Mouse (Mus musculus) kidney, postnatal 10 days (tissue): ENCODE results near the gene Mettl1.
"Not testable (repeated sequence)": the region's sequence is repeated elsewhere in the genome, so short reads cannot be mapped to it uniquely, and the experiment has no call there.

Experiments
- DNase-seq: peaks from one replicate; pipeline ENCODE4 v3.0.0; 2021; ENCODE audit warnings: mixed read lengths

The Mettl1 gene

DNA sequence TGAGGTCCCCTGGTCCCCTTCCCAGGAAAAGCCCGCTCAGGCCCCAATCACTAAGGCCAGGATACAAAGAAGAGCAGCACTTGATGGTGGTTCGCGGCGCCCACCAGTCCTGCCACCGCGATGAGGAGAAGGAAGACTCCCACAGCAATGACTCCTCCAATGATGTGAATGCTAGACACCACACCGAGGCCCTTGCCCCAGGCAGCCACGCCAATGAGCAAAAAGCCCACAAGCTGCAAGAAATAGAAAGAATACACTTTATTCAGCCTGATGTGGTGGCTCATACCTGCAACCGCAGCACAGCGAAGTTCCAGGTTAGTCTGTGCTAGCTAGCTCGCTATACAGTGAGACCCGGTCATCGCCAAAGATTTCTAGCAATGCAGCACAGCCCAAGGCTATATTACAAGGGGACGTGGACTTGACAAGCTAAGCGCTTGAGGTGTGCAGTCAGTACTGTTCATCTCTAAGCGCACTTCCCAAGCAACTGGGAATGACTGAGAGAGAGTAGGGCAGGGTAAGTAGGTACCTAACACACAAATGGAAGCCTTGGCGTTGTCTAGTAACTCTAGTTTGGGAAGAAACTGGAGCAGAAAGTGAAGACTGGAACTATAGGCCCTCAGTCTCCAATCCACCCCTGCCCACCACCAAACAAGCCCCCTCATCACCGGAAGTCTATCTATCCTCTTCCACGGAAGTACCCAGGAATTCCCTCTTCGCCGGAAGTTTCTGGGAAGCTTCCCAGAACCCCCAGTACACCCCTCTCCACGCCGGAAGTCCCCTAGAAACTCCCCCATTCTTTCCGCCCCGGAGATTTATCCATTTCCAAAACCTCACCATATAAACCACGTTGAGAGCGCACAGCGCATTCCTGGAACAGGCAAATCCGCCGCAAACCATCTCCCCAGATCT, 28.3 kb downstream of the Mettl1 start:
- no peak for DNase-seq

DNA sequence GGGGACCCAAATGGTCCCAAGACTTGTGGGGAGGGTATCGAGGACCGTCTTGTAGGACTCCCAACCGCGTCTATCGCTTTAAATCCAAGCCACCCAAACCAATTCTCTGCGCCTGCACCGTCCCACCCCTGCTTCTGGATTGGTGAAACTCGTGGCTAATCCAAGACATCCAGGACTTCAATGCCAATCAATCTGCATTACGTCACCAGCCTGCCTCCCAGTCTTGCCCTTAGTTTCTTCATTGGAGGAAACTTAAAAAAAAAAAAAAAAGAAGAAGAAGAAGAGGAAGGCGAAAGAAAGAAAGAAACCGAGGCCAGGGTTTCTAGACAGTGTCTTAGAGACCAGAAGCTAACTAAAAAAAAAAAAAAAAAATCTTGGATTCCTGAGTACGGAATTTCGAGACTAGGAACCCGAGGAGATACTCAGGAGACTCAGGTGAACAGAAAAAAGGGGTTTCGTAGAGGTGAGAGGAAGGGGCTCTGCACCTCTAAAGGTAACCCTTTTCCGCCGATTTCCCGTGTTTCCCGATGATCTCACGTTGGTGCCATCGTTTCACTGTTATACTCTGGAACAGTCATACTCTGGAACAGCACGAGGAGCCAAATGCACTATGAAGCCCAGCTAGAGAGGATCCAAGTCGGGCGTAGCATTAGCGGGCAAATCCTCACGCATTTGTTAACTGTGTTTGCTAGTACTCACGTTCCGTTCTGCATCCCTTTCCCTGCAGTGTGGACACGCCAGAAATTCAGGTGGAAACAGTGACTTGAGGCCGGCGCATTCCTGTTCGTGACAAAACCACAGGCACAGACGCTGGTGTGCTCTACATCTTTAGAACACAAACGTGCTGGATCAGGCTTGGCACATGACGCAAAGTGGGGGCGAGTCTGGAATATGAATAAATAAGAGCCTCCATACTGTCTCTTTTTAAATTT, 29.2 kb downstream of the Mettl1 start, which contains the start of gene Tspan31:
TSS of gene Tspan31 (minus strand) at position 75 of the 932 bp plus-strand sequence.
- peak; percentile 94 for DNase-seq

DNA sequence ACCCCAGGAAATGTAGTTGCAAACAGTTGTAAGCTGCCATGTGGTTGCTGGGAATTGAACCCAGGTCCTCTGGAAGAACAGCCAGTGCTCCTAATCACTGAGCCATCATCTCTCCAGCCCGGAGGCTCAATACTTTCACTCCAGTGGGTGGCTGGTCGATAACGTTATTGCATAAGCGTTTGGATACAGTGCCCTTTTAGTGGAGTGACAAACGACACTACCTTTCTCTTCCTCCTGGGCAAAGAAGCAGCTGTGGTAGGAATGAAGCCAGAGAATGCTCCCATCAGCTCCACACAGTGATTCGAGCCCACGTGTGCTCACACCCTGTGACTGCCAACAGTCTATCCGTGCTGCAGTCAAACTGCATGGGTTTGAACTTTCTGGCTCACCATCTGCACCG, 30.0 kb downstream of the Mettl1 start:
- no peak for DNase-seq

DNA sequence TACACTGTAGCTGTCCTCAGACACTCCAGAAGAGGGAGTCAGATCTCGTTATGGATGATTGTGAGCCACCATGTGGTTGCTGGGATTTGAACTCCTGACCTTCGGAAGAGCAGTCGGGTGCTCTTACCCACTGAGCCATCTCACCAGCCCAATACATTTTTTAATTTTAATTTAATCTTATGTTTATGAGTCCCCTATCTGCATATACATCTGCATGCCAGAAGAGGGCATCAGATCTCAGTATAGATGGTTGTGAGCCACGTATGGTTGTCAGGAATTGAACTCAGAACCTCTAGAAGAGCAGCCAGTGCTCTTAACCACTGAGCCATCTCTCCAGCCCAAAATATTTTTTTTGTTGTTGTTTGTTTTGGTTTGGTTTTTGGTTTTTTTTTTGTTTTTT, 31.1 kb downstream of the Mettl1 start:
- not testable (repeated sequence) for DNase-seq

DNA sequence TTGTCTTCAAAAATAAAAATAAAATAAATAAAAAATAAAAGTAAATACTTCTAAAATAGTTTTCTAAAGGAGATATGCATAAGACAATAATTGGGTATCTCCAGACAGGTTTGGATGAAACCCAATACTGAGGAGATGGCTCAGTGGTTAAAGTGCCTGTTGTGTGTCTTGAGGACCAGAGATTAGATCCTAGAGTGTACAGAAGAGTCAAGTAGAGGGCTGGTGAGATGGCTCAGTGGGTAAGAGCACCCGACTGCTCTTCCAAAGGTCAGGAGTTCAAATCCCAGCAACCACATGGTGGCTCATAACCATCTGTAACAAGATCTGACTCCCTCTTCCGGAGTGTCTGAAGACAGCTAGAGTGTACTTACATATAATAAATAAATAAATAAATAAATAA, 31.8 kb downstream of the Mettl1 start:
- DNase-seq, result not testable (repeated sequence)

DNA sequence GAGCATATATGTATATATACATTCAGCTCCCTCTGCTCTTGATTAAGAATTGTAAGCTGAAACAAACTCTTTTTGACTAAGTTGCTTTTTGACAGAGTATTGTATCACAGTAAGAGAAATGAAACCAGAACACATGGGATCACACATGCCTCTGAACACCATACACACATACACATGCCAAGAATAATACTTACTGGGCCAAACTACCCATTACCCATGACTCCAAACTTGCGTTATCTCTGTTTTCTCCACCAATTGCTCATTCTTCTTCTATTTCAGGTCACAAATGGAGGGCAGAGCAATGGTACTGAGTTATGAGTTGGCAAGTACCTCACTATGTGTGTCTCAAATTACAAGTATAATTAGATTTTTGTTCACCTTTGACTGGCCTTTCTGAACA, 32.8 kb downstream of the Mettl1 start:
- no peak for DNase-seq

DNA sequence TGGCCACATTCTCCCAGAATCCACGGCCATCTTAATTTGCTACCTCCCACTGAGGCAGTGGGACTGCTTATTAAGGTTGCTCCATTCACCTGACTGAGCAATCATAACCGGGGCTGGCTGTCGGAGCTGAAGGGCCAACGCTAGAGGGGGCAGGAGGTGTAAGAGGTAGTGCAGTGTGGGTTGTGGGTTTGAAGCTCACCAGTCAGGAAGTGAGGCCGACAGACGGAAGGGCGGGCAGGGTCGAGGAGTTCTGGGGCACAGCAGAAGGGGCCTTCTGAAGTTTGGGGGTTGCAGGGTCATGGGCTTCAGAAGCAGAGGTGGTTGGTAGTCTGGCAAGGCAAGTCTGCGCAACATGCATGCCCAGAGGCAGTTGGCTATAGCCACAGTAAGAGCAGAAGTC, 33.9 kb downstream of the Mettl1 start, which contains the start of gene Agap2:
TSS of gene Agap2 (plus strand) at position 205 of the 400 bp plus-strand sequence.
- no peak for DNase-seq

DNA sequence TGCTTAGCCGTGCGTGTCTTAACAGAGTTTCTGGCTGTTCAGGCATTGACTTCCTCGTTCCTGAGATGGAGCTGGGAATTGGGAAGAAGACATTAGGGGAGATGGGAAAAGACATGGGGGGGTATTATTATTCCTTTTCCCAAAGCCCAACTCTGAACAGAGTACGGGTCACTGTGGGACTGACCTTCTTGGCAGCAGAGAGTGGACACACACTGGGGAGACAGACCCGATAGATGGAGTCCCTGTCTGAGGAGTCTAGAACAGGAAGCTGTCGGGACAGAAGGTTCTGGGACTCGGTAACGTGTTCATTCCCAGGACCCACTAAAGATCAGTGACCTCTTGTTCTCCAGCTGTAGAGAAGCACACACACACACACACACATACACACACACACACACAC, 34.4 kb downstream of the Mettl1 start:
- no peak for DNase-seq

DNA sequence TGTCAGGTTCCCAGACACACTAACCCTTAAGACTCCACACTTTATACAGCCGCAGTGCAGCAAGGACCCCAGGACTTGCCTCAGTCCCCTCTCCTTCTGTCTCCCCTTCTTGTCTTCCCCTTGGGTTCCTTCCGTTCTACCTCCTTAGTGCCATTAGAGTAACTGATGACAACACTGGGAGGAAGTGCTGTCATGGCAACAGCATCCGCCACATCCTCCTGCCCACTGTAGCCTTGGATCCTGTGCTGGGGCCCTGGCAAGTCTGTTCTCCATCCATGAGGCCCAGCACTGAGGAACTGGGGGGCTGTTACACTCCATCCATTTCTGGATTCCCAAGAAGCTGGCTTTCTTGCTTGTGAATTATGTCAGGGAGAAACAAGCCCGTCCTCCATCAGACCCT, 34.9 kb downstream of the Mettl1 start:
- no peak for DNase-seq

DNA sequence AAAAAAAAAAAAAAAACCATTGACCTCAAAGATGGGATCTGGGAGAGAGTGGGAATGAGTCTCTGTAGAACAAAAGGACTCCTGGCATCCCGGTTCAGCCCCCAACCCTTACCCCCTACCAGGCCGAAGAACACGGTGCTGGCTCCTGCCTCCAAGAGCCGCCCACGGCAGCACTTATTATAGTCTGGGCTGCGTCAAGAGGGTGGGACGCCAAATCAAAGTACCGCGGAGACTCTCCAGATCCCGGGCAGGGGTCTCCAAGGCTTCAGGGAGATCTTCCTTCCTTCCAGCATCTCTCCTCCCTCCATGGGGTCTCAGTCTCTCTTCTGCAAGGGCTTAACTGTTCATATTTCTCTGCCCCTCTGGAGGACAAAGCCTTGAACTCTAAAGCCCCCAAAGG, 36.3 kb downstream of the Mettl1 start:
- no peak for DNase-seq

DNA sequence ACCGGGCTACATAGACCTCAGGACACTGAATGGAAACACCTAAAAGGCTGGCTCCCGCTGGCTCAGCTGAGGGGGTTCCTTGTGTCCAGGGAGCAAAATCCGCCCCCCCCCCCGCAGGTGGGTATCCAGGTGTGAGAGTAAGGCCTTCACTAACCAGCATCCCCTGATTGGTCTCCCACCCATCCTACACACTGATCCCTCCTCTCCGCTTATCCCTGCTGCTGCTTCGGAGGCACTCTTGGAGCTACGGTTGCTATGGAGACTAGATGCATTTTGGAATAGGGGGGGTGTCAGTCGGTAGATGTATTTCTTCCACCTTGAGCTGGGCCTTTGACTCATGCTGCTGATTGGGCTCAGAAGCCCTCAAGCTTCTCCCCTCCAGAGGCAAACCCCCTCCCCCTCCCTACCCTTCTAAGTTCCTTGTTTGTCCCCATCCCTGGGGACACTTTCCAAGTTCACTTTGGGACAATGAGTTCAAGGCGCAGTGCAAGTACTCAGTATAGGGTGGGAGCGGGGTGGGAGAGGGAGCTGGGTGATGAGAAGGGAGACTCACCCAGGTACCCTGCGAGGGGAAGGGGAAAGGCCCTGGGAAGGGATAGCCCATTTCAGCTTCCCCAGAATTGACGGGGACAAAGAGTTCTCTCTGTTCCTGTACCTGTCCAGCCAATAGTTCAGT, 36.9 kb downstream of the Mettl1 start:
- no peak for DNase-seq

DNA sequence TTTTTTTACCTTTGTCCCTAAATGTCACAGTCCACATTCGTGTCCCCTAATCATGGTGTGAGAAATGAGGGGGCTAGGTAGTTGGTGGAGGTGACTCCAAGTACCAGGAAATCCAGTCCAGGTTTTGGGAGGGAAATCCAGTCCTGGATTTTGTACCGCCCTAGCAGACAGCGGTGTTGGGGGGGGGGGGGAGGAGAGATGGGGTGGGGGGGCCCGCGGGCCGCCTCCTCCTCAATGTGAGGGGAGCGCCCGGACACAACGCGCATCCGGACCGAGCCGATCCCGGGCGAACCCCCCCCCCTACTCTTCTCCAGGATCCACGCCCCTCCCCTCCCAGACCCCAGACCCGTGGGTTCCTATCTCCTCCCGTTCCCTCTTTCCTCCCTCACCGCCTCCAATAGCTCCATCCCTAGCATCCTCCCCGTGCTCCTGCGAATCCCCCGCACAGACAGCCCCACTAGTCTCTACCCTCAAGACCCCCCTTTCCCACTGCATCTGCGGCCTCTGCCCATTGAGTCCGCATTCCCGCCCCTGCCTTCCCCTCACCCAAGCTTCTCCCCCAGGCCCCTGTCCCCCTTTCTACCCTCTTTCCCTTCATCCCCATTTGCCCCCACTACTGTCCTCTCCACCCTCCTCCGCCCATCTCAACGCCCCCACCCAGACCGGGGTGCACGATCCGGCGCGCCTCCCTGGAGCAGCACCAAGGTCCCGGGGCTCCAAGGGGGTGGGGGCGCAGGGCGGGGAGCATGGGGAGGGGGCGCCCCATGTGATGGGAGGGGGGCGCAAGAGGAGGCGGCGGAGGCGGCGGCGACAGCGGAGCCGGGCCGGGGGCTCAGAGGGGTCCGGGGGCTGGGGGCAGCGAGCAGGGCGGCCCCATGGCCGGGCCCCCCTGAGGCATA, 37.7 kb downstream of the Mettl1 start:
- peak; percentile 73 for DNase-seq

DNA sequence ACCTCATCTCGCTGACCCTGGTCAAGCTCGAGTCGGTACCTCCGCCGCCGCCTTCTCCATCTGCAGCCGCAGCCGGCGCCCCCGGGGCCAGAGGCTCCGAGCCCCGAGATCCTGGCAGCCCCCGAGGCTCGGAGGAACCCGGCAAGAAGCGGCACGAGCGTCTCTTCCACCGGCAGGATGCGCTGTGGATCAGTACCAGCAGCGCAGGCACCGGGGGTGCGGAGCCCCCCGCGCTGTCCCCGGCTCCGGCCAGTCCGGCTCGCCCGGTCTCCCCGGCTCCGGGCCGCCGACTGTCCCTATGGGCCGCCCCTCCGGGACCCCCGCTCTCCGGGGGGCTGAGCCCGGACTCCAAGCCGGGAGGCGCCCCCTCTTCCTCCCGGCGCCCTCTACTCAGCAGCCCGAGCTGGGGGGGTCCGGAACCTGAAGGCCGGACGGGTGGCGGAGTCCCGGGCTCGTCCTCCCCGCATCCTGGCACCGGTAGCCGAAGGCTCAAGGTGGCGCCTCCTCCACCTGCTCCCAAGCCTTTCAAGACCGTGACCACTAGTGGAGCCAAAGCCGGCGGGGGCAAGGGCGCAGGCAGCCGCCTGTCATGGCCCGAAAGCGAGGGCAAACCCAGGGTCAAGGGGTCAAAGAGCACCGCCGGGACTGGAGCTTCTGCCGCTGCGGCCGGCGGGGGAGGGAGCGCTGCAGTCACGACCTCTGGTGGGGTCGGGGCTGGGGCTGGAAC, 38.6 kb downstream of the Mettl1 start:
- DNase-seq, result peak; percentile 67

DNA sequence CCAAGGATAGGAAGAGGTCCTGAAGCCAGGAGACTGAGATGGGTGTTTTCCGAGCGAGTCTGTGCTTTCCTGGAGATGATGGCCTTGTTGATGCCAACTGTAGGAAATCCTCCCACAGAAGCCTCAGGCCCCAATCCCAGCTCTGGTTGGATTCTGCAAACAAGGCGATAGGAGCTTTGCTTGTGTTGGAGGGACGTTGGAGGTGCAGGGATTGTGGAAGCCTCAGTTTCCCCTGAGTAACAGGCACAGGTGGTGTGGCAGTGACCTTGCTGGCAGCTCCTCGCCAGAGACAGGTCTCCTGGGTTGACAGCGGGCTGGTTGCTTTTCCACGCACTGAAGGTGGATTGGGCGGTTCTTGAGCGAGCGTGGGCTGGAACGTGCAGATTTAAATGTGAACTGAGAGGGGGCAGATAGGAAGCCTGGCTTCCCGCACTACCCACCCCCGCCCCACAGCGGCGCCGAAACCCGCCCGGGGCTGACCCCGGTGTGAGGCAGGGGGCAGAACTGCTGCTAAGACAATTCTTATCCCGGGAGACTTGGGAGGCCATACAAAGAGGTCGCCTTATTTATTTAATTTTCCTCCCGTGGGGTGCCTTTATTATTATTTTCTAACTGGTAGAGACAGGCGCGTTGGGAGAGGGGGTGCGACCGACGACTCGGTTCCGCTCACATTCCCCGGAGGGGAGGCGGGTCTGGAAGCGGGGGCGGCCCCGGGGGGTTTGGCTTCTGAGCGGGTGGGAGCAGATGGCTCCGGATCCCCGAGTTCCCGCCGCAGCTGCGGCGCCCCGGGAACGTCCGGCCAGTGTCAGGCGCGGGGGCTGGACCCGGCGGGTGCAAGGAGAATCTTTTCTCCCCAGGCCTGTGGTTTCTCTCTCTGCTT, 39.9 kb downstream of the Mettl1 start:
- DNase-seq, result peak; percentile 68

DNA sequence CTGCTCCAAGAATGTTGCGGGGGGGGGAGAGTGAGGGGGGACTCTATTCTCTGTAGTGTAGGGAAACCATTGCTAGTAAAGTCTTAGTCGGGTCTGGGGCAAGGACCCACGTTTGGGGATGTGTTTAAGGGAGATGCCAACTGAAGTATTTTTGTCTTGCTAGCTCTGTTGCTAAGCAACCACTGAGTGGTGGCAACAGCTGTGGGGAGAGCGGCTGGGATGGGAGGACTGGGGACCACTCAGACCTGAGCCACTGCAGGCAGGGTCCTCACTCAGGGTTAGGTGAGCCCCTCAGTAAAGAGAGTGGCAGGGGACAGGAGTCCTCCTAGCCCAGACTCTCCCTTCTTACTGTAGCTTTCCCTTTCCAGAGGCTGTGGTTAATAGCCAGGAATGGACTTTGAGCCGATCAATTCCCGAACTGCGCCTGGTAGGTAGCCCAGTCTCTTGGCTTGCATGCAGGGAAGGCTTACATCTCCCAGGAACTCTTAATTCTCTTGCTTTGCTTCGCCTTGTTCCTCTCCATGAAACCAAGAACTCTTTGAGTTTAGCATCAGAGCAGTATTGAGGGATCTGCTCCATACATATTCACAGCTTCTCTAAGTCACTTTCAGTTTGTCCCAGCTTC, 40.9 kb downstream of the Mettl1 start:
- no peak for DNase-seq

DNA sequence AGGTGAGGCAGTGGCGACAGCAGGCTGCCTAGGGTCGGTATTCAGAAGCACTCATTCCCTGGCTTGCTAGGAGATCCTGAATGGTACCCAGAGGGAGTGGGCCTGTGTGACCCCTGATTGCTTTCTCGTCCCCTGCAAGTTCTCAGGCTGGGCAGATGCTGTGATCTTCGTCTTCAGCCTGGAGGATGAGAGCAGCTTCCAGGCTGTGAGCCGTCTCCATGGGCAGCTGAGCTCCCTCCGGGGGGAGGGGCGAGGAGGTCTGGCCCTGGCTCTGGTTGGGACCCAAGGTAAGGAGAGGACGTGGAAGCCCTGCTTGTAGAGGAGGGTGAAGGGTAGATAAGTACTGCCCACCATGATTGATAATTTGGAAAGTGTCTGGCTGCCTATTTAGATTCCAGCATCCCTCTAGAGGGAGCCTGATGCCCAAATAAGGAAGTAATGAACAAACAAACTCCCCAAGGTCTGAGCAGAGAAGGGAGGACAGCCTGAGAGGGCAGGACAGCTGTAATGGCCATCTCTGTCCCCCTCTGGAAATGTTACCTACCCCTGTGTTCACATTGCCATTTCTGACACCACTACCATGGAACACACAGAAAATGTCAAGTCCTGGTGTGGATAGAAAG, 42.2 kb downstream of the Mettl1 start:
- no peak for DNase-seq

DNA sequence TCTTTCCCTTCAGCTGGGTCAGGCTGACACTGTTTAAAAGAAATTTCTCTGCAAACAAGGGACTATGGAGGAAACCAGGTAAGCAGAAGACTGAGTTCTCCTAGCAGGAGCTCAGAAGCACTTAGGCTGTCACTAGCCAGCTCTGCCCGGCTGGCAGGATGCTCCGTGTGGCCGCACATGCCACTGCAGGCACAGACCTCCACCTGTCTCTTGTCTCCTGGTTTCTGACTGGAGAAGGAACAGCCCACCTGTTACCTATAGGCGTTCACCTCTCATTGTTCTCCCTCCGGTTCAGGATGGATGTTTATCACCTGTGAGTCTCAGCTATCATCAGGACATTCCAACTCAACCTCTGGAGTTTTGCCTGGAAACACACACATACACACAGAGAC, 42.7 kb downstream of the Mettl1 start:
- DNase-seq, result no peak

DNA sequence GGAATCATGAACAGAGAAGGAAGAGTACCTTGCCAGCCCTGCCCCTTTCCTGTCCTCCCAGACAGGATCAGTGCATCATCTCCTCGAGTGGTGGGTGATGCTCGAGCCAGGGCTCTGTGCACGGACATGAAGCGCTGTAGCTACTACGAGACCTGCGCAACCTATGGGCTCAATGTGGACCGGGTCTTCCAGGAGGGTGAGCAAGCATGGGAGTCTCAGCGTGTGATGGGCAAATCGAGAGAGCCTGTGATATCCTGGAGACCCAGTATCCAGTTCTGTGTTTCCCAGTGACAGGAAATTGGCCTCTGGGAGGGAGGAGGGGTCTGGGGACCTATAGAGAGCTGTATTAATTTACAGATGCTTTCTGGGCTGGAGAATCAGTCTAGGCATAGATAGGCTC, 43.8 kb downstream of the Mettl1 start:
- DNase-seq, result no peak

DNA sequence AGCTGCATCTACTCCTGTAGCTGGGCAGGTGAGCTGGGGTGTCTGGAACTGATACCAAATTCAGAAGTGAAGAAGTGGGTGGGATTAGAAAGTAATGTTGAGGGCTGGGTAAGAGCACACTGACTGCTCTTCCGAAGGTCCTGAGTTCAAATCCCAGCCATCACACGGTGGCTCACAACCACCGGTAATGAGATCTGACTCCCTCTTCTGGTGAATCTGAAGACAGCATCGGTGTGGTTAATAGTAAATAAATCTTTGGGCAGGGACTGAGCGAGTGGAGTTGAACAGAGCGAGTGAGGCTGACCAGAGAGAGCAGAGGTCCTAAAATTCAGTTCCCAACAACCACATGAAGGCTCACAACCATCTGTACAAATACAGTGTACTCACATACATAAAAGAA, 44.4 kb downstream of the Mettl1 start:
- DNase-seq, result no peak
